Mouse (Mus musculus) c-Kit-positive CD71-positive TER-119-negative erythroid progenitor cells, embryonic 14.5 days (primary cell): ENCODE results near the gene Rnf145.

Source experiments
- DNase-seq: peaks from one replicate; pipeline ENCODE4 v3.0.0-alpha.2; 2013; ENCODE audit warnings: low read depth

The Rnf145 gene

DNA sequence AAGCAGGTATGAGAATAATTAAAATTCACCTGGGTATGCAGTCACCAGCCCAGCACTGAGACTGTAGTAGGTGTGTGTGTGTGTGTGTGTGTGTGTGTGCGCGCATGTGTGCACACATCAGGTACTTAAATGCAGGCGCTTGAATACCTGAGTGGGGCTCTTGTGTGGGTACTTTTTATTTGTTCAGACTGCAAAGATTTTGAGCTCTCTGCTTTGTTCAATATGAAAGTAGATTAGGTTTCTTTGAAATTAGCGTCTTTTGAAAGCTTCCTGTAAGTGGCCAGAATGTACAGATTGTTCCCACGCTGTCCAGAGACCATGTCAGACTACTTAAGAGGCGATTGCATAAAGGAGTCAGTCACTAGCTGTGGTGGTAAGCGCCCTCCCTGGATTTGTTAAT lies 18.6 kb downstream of the Rnf145 start:
- DNase-seq: no peak

DNA sequence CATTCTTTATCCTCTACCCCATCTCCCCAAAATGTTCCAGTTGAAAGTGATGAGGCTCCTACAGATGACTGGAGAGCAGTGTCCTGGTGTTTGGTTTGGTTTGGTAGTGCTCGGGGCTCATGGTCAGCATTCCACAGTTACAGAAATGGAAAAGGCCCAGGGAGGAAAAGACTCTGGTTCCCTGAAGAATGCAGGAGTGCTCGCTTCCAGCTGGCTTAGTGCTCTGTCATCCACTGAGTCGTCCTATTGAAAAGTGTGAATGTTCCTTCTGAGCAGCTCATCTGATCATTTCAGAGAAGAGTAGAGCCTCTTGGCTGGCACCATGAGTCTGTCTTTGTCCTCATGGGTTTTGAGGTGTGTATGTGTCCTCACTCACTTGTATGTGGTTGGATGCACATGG lies 19.3 kb downstream of the Rnf145 start:
- DNase-seq: no peak

DNA sequence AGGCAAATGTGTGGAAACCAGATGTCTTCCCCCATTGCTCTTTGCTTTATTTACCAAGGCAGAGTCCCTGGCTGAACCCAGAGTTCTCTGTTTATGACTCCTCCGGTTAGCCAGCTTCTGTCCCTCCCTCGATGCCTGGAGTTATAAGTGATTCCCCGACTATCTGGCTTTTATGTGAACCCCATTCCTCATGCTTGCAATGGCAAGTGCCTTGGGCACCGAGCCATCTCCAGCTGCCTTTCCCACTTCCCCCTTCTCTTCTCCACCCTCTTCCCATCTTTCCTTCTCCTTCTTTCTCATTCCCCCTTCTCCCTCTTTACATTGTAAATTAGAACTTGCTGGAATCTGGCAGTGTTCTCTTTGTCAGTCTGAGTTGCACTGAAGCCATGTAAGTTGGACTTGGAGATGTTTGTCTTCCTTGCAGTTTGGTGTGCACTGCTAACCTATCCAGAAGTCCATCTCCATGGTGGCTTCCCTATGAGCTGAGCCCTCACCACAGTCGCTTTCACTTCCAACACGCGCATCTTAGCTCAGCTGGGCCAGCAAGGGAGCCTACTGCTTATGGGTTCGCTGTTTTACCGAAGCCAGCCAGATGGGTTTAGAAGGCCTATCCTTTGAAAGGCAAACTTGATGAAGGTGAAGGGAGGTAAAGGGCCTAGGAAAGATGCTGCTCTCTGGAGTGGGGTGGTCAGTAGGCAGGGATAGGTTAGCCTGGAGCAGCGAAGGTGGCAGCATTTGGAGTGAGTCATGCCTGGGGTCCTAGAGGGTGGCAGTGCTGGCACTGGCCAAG lies 19.9 kb downstream of the Rnf145 start:
- no peak for DNase-seq

DNA sequence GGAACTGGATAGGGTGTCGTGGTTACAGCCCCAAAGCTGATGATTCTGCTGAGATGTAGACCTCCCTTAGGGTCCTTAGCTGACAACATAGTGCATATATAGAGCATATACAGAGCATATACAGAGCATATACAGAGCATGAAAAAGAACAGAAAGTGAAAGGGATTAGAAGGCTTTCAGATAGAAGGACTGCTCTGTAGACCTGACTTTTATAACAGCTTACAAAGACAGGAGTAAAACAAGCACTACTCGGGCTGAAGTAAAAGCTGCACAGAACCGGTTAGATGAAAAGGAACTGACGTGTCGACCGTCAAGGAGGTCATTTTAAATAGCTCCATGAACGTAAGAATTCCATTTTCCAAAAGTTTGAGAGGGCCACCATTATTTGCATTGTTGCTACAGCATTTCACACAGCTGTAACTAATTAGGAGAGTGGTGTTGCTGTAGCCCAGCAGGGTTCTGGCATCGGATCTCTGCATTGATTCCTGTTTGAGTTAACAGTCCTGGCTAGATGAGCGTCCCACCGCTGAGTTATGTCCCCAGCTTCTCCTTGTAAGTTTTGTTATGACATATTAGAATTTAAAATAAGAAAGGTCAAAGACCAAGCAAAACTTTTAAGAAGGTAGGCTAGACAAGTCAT lies 20.6 kb downstream of the Rnf145 start:
- no peak for DNase-seq

DNA sequence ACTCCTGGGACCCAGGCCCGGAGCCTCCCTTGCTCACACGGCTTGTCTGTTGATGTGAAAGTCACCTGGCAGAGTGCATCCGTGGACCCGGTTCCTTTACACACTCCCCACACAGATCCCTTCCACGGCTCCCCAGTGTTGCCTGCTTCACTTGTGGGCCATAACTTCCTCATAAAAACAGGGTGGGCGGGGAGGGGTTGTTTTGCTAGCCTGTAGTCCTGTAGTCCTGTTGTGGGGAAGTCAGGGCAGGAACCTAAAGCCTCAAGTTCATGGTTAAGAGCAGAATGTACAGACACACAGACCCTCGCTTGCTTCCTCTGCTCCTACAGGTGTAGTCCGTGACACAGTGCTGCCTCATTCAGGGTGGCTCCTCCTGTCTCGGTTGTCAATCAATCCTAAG lies 21.5 kb downstream of the Rnf145 start:
- DNase-seq: no peak

DNA sequence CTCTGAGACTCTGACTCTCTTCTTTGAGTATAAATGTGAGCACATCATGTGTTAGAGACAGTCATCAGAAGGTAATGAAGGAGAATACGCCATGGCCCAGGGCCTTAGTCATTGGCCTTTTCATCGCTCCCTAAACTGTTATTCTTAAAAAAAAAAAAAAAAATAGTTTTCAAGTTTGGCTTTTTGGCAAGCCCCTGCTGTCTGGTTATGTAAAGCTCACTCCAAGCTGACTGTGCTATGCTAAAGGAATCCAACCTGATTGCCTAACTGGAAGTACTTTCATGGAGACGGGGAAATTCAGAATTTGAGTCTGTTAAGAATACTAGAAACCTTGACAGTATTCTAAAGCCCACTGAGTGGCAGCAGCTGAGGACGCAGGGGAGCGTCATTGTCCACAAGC lies 22.5 kb downstream of the Rnf145 start:
- DNase-seq: no peak

DNA sequence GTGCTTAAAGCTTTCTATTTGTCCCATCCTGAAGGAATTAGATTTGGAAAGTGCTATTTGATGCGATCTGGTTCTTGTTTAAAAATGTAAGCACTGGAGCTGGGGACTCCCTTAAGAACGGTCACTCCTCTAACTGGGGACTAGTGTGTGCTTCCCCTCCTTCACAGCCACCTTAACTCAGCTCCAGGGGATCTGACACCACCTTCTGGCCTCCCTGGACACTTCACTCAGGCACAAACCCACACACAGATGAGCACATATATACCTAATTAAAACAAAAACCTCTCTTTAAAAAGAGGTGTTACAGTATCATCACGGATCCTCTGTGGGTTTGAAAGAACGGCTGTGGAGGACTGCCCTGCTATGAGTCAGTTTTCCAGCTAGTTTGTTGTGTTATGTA lies 23.0 kb downstream of the Rnf145 start:
- no peak for DNase-seq

DNA sequence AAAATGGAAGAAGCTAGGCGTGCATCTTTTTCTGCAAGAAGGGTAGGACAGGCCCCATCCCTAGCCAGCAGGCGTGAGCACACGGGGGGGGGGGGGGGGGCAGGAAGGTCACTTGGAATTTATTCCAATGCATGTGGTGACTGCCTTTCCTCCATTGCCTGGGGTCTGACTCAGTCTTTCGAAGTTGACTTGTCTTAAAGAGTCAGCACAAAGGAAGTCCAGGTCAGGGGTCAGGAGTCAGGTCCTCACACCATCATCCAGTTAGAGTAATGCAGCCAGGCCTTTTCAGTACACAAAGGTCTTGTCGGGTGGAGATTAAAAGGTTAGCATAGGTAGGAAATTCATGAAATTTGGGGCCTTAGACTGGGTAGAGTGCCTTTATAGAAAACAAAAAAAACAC lies 24.8 kb downstream of the Rnf145 start:
- DNase-seq: no peak

DNA sequence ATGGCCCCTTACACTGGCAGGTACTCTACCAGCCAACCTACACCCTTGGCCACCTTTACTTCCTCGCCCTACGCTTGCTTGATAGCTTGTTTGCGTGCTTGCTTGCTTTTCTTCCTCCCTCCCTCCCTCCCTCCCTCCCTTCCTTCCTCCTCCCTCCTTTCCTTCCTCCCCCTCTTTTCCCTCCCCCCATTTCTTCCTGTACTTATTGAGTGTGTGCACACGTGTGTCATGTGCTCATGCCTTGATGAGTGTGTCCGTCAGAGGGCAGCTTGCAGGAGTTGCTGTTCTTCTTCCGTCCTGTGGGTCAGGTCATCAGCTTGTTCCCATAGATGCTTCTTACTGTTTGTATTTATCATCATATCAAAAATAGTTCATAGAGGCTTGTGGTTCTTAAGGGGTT lies 25.2 kb downstream of the Rnf145 start:
- no peak for DNase-seq

DNA sequence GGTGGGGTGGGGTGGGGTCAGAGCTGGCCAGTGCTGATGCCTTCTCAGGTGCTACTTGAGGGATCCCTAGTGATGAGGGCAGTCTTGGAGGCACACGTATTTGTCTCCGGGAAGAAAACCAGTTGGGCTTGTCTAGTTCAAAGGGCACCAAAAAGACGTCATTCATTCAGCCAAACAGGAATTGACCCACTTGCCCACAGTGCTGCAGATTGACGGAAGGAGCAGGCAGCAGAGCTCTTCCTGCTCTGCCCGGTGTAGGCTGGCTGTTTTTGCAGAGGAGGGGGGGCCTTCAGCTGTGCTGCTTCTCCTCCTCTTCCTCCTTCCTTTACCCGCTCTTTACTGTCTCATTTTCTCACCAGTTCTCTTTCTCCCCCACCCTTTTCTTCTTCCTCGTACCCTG lies 26.4 kb downstream of the Rnf145 start:
- no peak for DNase-seq

DNA sequence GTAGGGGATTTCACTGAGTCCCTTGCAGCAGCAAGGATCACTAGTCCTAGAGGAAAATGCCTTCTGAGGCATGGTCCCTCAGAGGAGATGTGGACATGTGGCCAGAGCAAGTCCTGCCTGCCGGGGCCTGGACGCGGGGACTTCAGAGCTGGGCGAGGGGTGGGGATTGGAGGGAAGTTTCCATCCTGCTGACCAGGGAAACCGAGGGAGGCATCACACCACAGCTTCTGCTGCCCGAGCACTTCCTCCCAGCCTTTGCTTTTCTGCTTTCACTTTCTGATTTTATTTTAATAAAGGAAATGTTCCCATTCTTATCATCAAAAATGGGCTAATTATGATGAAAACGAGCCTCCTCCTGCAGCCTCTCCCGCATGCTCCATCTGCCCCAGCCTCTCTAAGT lies 27.5 kb downstream of the Rnf145 start:
- DNase-seq: no peak

DNA sequence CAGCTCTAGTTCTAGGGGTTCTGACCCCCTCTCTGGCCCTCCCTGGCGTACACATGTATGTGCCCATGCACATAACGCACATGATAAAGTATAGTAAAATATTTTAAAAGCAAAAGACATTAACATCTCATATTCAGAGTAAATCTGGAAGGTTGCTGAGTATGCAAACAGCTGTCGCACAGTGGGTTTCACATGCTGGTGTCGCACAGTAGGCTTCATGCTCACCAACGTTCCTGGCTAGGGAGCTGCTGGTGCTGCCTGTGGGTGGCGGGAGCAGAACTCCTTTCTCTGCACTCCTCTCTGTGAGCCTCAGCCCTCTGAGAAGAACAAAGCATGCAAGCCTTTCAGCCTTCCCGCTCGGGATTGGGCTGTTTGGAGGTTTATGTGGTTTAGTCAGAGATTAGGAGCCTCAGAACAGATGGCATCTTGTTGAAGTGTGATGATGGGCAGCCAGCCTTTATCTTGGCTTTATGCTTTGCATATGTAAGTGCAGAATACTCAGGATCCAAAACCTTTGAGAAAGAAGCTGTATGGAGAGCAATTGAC lies 29.0 kb downstream of the Rnf145 start:
- DNase-seq: no peak

DNA sequence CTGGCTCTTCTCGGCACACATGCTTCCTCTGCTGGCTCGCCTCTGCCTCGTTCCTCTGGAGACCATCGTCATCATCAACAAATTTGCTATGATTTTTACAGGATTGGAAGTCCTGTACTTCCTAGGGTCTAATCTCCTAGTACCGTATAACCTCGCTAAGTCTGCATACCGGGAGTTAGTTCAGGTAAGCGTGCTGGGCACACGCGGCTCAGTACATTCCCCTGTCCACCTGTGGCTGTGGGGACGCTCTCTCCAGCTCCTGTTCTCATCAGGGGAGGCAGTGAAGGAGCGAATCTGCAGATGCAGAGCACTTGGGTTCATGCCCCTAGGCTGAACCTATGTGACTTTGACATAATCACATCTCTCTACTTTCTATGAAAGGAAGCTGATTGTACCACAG lies 30.1 kb downstream of the Rnf145 start:
- DNase-seq: no peak

DNA sequence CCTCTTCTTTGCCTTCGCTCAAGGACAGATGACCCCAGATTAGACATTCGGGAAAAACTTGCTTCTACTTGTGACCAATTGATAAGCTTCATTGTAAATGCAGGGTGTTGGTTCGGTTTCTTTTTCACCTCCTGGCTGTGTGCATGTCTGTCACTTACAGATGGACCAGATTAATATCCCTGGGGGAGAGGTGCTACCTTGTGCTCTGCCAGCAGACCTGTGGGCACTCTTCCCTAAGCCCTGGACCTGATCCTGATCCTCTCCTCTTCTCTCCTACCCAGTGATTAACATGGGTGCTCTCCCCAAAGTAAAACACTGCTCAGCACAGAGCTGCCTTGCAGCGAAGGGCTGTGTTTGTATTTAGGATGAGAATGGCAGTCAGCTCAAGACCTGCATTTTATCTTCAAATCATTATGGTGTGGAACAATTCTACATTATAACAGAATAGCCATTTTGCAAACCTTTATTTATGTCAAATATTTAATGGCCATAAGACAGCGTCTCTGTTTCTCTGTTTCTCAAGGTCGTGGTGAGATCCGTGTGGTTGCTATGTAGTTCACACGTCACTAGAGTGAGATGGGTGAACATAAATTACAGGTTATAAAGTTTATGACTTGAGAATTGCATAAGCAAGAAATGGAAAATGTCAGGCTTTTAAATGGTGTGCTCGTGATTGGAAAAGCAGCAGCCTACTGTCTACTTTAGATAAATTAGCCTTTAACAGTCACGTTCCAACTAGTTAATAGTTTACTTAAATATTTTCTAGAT lies 30.9 kb downstream of the Rnf145 start:
- DNase-seq: no peak

DNA sequence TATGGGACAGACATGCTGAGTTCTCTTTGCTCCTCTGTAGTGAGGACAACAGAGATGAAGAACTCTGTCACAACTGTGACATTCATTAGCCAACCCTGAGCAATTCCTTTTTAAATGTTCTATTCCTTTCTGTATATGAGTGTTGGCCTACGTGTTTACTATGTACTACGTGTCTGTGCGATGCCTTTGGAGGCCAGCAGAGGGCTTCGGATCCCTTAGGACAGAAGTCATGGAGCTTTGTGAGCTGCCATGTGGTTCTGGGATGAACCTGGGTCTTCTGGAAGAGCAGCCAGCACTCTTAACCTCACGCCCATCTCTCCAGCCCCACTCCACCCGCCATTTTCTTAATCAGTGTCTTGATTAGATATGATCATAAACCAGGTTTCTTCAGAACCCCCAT lies 32.2 kb downstream of the Rnf145 start:
- no peak for DNase-seq

DNA sequence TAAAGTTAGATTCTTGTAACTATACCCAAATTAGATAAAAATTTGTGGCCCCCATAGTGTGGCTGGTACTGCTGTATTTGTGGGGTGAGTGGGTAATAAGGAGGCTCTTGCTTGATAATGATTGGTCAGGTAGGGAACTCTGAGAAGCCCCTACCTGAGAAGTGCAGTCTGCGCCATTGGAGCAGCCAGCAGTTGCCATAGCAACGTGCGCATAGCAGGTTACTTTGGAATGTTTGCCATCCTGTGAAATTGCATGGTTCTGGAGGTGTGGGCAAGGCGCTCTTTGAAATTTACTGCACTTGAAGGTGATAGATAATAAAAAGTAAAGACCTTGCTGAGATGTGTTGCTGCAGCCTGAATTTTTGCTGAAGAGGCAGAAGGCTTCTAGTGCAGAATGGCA lies 35.6 kb downstream of the Rnf145 start:
- DNase-seq: no peak

DNA sequence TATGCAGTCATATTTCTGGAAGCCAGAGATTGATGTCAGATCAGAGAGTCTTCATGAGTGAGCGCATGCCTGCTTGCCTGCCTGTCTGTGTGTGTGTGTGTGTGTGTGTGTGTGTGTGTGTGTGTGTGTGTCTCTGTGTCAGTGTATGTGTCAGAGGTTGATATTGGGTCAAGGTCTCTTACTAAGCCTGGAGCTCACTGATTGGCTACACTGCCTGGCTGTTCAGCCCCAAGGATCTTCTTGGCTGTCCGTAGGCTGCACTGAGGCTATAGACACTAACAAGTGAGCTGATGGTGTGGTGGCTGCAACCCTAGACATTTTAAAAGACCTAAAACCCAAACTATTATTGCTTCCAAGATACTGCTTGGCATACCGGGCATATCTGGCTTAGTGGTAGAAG lies 39.8 kb downstream of the Rnf145 start:
- no peak for DNase-seq

DNA sequence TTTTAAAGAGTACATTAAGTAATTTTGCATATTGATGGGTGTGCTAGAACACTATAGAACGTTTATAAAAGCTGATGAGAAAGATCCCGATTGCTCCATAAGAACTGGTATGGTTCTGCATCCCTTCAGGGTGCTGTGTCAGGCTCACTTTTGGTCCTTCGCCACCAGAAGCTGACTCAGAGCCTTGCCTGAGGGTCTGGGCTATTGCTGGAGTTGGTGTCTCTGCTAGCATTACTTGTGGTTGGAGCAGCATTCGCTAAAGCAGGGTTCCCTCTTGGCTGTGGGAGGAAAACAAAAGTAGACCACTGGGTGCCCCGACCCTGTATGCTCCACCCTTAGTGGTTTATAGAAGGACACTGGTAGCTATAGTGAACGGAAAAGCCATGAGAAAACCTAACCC lies 40.7 kb downstream of the Rnf145 start:
- no peak for DNase-seq

DNA sequence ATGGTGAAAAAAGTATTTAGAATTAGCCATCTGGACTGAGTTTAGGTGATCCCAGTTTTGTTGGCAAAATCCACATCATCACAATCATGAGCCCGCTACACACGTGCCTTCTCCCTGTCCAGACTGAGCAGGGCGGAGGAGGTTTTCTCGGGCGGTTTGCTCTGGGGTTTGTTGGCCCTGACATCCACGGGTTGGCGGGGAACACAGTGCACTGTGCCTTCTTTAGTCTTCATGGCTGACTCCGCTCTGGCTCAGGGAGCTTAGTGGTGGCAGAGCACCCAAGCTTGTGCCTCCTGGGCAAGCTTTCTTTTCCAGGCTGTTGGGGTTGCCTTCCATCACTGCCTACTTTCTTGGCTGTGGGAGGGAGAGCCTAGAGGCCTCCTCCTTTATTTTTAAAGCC lies 41.6 kb downstream of the Rnf145 start:
- DNase-seq: no peak

DNA sequence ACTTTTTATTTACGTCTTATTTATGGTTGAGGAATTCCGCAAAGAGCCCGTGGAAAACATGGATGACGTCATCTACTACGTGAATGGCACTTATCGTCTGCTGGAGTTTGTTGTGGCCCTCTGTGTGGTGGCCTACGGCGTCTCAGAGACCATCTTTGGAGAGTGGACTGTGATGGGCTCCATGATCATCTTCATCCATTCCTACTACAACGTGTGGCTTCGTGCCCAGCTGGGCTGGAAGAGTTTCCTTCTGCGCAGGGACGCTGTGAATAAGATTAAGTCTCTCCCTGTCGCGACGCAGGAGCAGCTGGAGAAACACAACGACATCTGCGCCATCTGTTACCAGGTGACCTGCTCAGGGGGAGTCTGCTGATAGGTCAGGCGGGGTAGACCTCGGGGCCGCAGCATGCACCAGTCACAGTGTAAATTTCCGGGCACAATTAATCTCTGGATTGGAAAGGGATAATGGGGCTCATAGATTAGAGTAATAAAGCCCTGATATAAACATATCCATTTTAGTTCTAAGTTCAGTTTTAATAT lies 42.8 kb downstream of the Rnf145 start:
- no peak for DNase-seq

DNA sequence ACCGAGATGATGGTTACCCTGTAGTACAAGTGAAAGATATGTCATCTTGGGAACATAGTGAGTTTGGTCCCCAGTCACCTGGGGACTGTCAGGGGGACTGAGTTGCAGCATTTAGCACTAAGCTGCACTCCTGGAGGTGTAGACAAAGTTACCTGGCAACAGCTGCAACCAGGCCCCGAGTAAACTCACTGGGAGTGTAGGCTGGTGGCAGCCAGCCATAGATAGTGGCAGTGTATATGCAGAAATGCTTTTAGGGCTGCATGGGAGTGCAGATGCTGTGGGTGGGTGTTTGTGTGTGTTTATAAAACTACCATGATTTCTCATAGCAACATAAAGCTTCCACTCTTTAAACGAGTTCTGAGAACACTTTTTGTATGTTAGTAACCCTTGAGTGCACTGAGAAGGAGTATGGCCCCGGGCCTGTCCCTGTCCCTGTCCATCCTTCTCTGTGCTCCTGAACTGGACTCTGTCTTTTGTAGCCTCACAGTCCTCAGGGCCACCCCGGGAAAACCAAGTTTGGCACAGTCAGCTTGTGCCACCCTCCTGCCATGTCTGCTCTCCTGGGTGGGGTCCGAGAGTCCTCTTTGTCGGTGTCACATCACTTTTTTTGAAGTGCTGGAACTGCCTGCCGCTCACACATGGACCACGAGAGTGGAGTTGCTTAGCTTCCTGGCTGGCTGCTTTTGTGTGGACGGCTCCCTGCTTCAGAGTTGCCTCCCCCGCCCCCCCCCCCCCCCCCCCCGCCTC lies 43.8 kb downstream of the Rnf145 start:
- DNase-seq: no peak
